Mouse (Mus musculus) splenic B cell, adult 2 months (primary cell): ENCODE measurements around the gene Hnrnpk.
"Not testable (repeated sequence)": the region's sequence is repeated elsewhere in the genome, so short reads cannot be mapped to it uniquely, and the experiment has no call there.

ENCODE experiments used
- DNase-seq: peaks from one replicate; pipeline ENCODE4 v3.0.0-alpha.2; 2011; ENCODE audit warnings: low read depth, low spot score
- H3K27me3 ChIP-seq: 2 replicates; pipeline ENCODE4 v1.6.1; 2012; ENCODE audit warnings: mild to moderate bottlenecking, low read length, moderate library complexity, mixed read lengths; ENCODE audit not compliant: control insufficient read depth, poor library complexity, insufficient read depth, severe bottlenecking
- H3K36me3 ChIP-seq: 2 replicates; pipeline ENCODE4 v1.6.1; 2012; ENCODE audit warnings: mild to moderate bottlenecking, low read length, moderate library complexity, mixed read lengths; ENCODE audit not compliant: control insufficient read depth, poor library complexity, insufficient read depth, severe bottlenecking

The Hnrnpk gene

GRCm38 (mm10) chr13:58403243-58403642 lies at the start of gene Hnrnpk:
Hnrnpk (minus strand) TSS chr13:58403343.
- DNase-seq, H3K27me3 ChIP-seq, H3K36me3 ChIP-seq: not testable (repeated sequence)

- H3K36me3 ChIP-seq: no peaks in the 10 kb centered on the region
- DNase-seq: peak; percentile 16
- H3K27me3 ChIP-seq: no peaks in the 10 kb centered on the region
Measured at GRCm38 (mm10) chr13:58452246-58452645, 49.1 kb upstream of the Hnrnpk start.

- no peaks in the 10 kb centered on the region for H3K27me3 ChIP-seq
- H3K36me3 ChIP-seq: no peaks in the 10 kb centered on the region
- DNase-seq: no peak
Measured at GRCm38 (mm10) chr13:58450459-58451182, 47.5 kb upstream of the Hnrnpk start.

GRCm38 (mm10) chr13:58446541-58446940 lies 43.4 kb upstream of the Hnrnpk start:
- H3K27me3 ChIP-seq: no peaks in the 10 kb centered on the region

GRCm38 (mm10) chr13:58443787-58444186 lies 40.6 kb upstream of the Hnrnpk start:
- H3K36me3 ChIP-seq: no peaks in the 10 kb centered on the region
- H3K27me3 ChIP-seq: no peaks in the 10 kb centered on the region
- DNase-seq: peak; percentile 84

More at GRCm38 (mm10) chr13:58446541-58446940, 43.4 kb upstream of the Hnrnpk start:
- H3K36me3 ChIP-seq: no peaks in the 10 kb centered on the region
- peak; percentile 50 for DNase-seq

- no peaks in the 10 kb centered on the region for H3K27me3 ChIP-seq
- H3K36me3 ChIP-seq: no peaks in the 10 kb centered on the region
- DNase-seq: peak; percentile 43
Measured at GRCm38 (mm10) chr13:58443326-58443725, 40.2 kb upstream of the Hnrnpk start.

- no peaks in the 10 kb centered on the region for H3K36me3 ChIP-seq
- DNase-seq: no peak
- H3K27me3 ChIP-seq: no peaks in the 10 kb centered on the region
Measured at GRCm38 (mm10) chr13:58439716-58440115, 36.6 kb upstream of the Hnrnpk start.

- H3K27me3 ChIP-seq: no peaks in the 10 kb centered on the region
Measured at GRCm38 (mm10) chr13:58423061-58423660, 20.0 kb upstream of the Hnrnpk start.

GRCm38 (mm10) chr13:58422242-58422641 lies 19.1 kb upstream of the Hnrnpk start:
- DNase-seq: no peak
- H3K36me3 ChIP-seq: no peaks in the 10 kb centered on the region
- H3K27me3 ChIP-seq: no peaks in the 10 kb centered on the region

More at GRCm38 (mm10) chr13:58423061-58423660, 20.0 kb upstream of the Hnrnpk start:
- no peak for DNase-seq
- no peaks in the 10 kb centered on the region for H3K36me3 ChIP-seq

GRCm38 (mm10) chr13:58421026-58421425 lies 17.9 kb upstream of the Hnrnpk start:
- DNase-seq: no peak
- H3K27me3 ChIP-seq: no peaks in the 10 kb centered on the region
- no peaks in the 10 kb centered on the region for H3K36me3 ChIP-seq

GRCm38 (mm10) chr13:58419266-58419665 lies 16.1 kb upstream of the Hnrnpk start:
- Histone ChIP-seq H3K27me3 (no peaks in the 10 kb centered on the region), H3K36me3 (no peaks in the 10 kb centered on the region)
- DNase-seq: peak; percentile 50

- Histone ChIP-seq H3K36me3 (no peaks in the 10 kb centered on the region), H3K27me3 (no peaks in the 10 kb centered on the region)
- DNase-seq: peak; percentile 63
Measured at GRCm38 (mm10) chr13:58418656-58419055, 15.5 kb upstream of the Hnrnpk start.

- DNase-seq: no peak
- Histone ChIP-seq H3K27me3 (no peaks in the 10 kb centered on the region), H3K36me3 (no peaks in the 10 kb centered on the region)
Measured at GRCm38 (mm10) chr13:58415838-58416237, 12.7 kb upstream of the Hnrnpk start.

GRCm38 (mm10) chr13:58415374-58415773 lies 12.2 kb upstream of the Hnrnpk start:
- H3K36me3 ChIP-seq: no peaks in the 10 kb centered on the region
- DNase-seq: no peak
- H3K27me3 ChIP-seq: no peaks in the 10 kb centered on the region

- Histone ChIP-seq H3K27me3 (no peaks in the 10 kb centered on the region), H3K36me3 (no peaks in the 10 kb centered on the region; the same call in 1 of the 2 replicates)
- no peak for DNase-seq
Measured at GRCm38 (mm10) chr13:58411073-58411472, 7.9 kb upstream of the Hnrnpk start.
